20 mouse cellular contexts compared by ENCODE assay signal in the genomic region with DNA sequence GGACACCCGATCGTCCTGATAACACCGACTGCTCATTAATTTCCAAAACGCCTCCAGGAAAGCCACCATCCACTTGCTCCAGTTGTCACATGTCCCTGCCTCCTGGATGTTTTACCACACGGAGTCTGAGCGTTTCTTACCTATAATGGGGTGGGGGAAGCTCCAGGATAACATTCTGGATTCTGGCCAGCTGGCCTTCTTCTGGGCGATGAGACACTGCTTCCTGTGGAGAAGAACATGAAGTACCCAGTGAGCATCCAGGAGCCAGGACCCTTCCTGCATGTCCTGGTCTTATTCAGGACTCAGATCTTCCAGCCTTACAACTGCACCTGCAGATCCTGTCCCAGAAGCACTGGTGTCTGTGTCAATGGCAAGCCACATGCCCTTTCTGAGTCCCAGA.
A peak's percentile ranks its signal among the peaks of the same experiment; 100 is the strongest.
DNase-seq lines count a peak whose midpoint lies in the region; ATAC-seq lines count a peak whose summit lies in the region.
"Had no signal": no experiment of that assay in that cellular context is flagged by ENCODE, and none has a peak within 500 bp of the region (broad histone marks: within the 10 kb centered on the region; RNA-seq: fewer than 3 reads in every experiment).

No protein-coding gene starts in this region.

- intact Hi-C loops in heart, postnatal 14 days (cut with DNase I) = loop anchor here (10.0 kb wide), 1 partner anchor 79 kb away; no protein-coding TSS in a partner anchor

- 0 out of 2 replicates have a peak overlapping the region, but pooled peaks have one; percentile 8 for H3K4me2 ChIP-seq in heart, embryonic 13.5 days
- H3K4me2 ChIP-seq: hindbrain, embryonic 15.5 days; intestine, embryonic 15.5 days; limb, embryonic 12.5 days; liver, embryonic 13.5 days; midbrain, embryonic 12.5 days; neural tube, embryonic 12.5 days had no signal

- 48% methylated on average over 7 of the region's 7 CpGs for WGBS in heart, embryonic 13.5 days

- H3K36me3 ChIP-seq in heart, embryonic 13.5 days = peaks cover 53% of the 10 kb centered on the region
- H3K36me3 ChIP-seq: hindbrain, embryonic 15.5 days; intestine, embryonic 15.5 days; liver, embryonic 13.5 days; midbrain, embryonic 12.5 days; neural tube, embryonic 12.5 days had no signal

- H3K9ac ChIP-seq in heart, embryonic 13.5 days = peak overlapping the region; percentile 15; the same call in 1 of the 2 replicates
- H3K9ac ChIP-seq: hindbrain, embryonic 15.5 days; intestine, embryonic 15.5 days; limb, embryonic 12.5 days; liver, embryonic 13.5 days; midbrain, embryonic 12.5 days; neural tube, embryonic 12.5 days had no signal

- peaks cover 94% of the 10 kb centered on the region for H3K4me1 ChIP-seq in heart, embryonic 13.5 days
- H3K4me1 ChIP-seq in brown adipose tissue, adult 24 weeks (ENCODE audit: control insufficient read depth, insufficient read depth, insufficient read length, low read length) = peaks cover 15% of the 10 kb centered on the region
- H3K4me1 ChIP-seq: hindbrain, embryonic 15.5 days; intestine, embryonic 15.5 days; limb, embryonic 12.5 days; liver, embryonic 13.5 days; midbrain, embryonic 12.5 days; neural tube, embryonic 12.5 days had no signal

- H3K9me3 ChIP-seq in heart, embryonic 13.5 days = no peaks in the 10 kb centered on the region
- H3K9me3 ChIP-seq: hindbrain, embryonic 15.5 days; intestine, embryonic 15.5 days; limb, embryonic 12.5 days; liver, embryonic 13.5 days; midbrain, embryonic 12.5 days; neural tube, embryonic 12.5 days had no signal

- H3K4me3 ChIP-seq in heart, embryonic 13.5 days = no peak overlapping the region
- no peak overlapping the region for H3K4me3 ChIP-seq in brown adipose tissue, adult 24 weeks (ENCODE audit: insufficient read depth, low read depth, low read length)
- H3K4me3 ChIP-seq: hindbrain, embryonic 15.5 days; intestine, embryonic 15.5 days; limb, embryonic 12.5 days; liver, embryonic 13.5 days; midbrain, embryonic 12.5 days; neural tube, embryonic 12.5 days had no signal

- no peaks in the 10 kb centered on the region for H3K27me3 ChIP-seq in heart, embryonic 13.5 days (replicated peaks)
- H3K27me3 ChIP-seq: hindbrain, embryonic 15.5 days; intestine, embryonic 15.5 days; limb, embryonic 12.5 days; midbrain, embryonic 12.5 days; neural tube, embryonic 12.5 days had no signal

- DNase-seq in adrenal gland, postnatal 14 days = peak; percentile 22
- DNase-seq in adrenal gland, postnatal 10 days = no peak
- no peak for DNase-seq in heart, postnatal 14 days
- peak; percentile 14 to 64 for DNase-seq in kidney, postnatal 36 days
- no peak for DNase-seq in kidney, postnatal 4 days
- DNase-seq in natural killer cell, adult 2 months (ENCODE audit: low spot score in 2 of 2) = no peak
- DNase-seq: cerebellum, adult 2 months; cerebellum, postnatal 36 days; liver, embryonic 13.5 days; right cerebral cortex, postnatal 4 days had no signal

- ATAC-seq in heart, embryonic 13.5 days (ENCODE audit: extremely low read depth, insufficient number of reproducible peaks, low FRiP score, low TSS enrichment) = no peak
- ATAC-seq: activated CD4-positive, CD25-positive, alpha-beta regulatory T cell, adult 4 months; CD4-positive, CD25-positive, alpha-beta regulatory T cell, adult 4 months; intestine, embryonic 15.5 days had no signal

- H3K27ac ChIP-seq in heart, embryonic 13.5 days (replicated peaks) = peak overlapping the region; percentile 87
- H3K27ac ChIP-seq in brown adipose tissue, adult 24 weeks (replicated peaks; ENCODE audit: low read depth, low read length) = peak overlapping the region; percentile 68
- H3K27ac ChIP-seq: hindbrain, embryonic 15.5 days; intestine, embryonic 15.5 days; limb, embryonic 12.5 days; liver, embryonic 13.5 days; macrophage; midbrain, embryonic 12.5 days; neural tube, embryonic 12.5 days had no signal

Comparison
In these comparisons a context has a peak if more than half of its experiments do, and no peak if none do; other contexts are left out.
1. DNase-seq: peak in adrenal gland, postnatal 14 days (single experiment) and kidney, postnatal 36 days (2 of 2); none in adrenal gland, postnatal 10 days (single experiment), heart, postnatal 14 days (0 of 2), kidney, postnatal 4 days (0 of 2) and natural killer cell, adult 2 months (0 of 2).